Mouse (Mus musculus) inflammation-experienced regulatory T-cells, adult 6 months (primary cell): Measurements from ENCODE around the gene Klhl34. TPM values are rescaled to one million over a fixed set of nuclear protein-coding genes. Genes with fewer than 3 reads are reported as not detected.

Experiments
- ATAC-seq: one replicate; pipeline ENCODE4 v1.8.0; 2017
- polyA plus RNA-seq, 3 experiments: library from polyadenylated mRNA; unstranded; fragments of 100-300 nt; shearing (Covaris generic); gene quantifications; one replicate each; pipeline ENCODE4 v1.2.1; 2017

The Klhl34 gene
- not detected for polyA plus RNA-seq

- no peak for ATAC-seq
Observed at GRCm38 (mm10) chrX:157818207-157818920, at the start of gene Klhl34. TSS of gene Klhl34 (plus strand) at chrX:157818435.

- ATAC-seq, result no peak
Observed at GRCm38 (mm10) chrX:157801669-157802068, 16.6 kb upstream of the Klhl34 start.

- no peak for ATAC-seq
Observed at GRCm38 (mm10) chrX:157809721-157810120, 8.5 kb upstream of the Klhl34 start.

- ATAC-seq, result no peak
Observed at GRCm38 (mm10) chrX:157817571-157818206, 546 bp upstream of the Klhl34 start.

GRCm38 (mm10) chrX:157818921-157819260 lies 656 bp downstream of the Klhl34 start:
- ATAC-seq, result no peak

GRCm38 (mm10) chrX:157829983-157830382 lies 11.7 kb downstream of the Klhl34 start:
- ATAC-seq, result no peak

Other genes with a start within 250 kb of the Klhl34 start
- 1 to 10 TPM; 4.8 to 7.6 (median 5.0) TPM for gene Yy2, start 249.4 kb upstream of the Klhl34 start, polyA plus RNA-seq
- gene Mbtps2, start 219.7 kb upstream of the Klhl34 start, polyA plus RNA-seq, result 10 to 100 TPM; 13.2 to 19.5 (median 18.1) TPM
- gene Smpx, start 119.5 kb upstream of the Klhl34 start, polyA plus RNA-seq, result not detected
- gene Cnksr2, start 224.9 kb downstream of the Klhl34 start, polyA plus RNA-seq, result not detected